Mouse (Mus musculus) limb, embryonic 11.5 days (tissue): Measurements from ENCODE around the gene Gm20498. TPM values are rescaled to one million over a fixed set of nuclear protein-coding genes. Genes with fewer than 3 reads are reported as not detected.
A peak's percentile ranks its signal among the peaks of the same experiment; 100 is the strongest.
"Not testable (repeated sequence)": the region's sequence is repeated elsewhere in the genome, so short reads cannot be mapped to it uniquely, and the experiment has no call there.

Source experiments
- ATAC-seq: fragments of 200-750 bp; cut with Nextera tagmentation; 2 replicates; pipeline ENCODE4 v1.8.0; 2017; ENCODE audit warnings: low read depth; ENCODE audit not compliant: insufficient number of reproducible peaks, low FRiP score, low TSS enrichment
- DNase-seq: peaks from one replicate; pipeline ENCODE4 v3.0.0-alpha.2; 2015; ENCODE audit warnings: low spot score
- H3K27ac ChIP-seq: fragments of 300-500 bp; sonication (generic); replicated peaks from 2 replicates; pipeline ENCODE4 v1.5.1; 2014; ENCODE audit warnings: low read depth, mild to moderate bottlenecking, low read length
- H3K27me3 ChIP-seq: fragments of 300-500 bp; sonication (generic); 2 replicates; pipeline ENCODE4 v1.6.1; 2014; ENCODE audit warnings: mild to moderate bottlenecking, low read length, mixed read lengths; ENCODE audit not compliant: control insufficient read depth, insufficient read depth
- H3K36me3 ChIP-seq: fragments of 300-500 bp; sonication (generic); 2 replicates; pipeline ENCODE4 v1.6.1; 2014; ENCODE audit warnings: mild to moderate bottlenecking, low read length, moderate library complexity, mixed read lengths; ENCODE audit not compliant: control insufficient read depth, insufficient read depth
- H3K4me1 ChIP-seq: fragments of 300-500 bp; sonication (generic); 2 replicates; pipeline ENCODE4 v1.6.1; 2014; ENCODE audit warnings: low read length, mixed read lengths; ENCODE audit not compliant: control insufficient read depth, insufficient read depth
- H3K4me2 ChIP-seq: fragments of 300-500 bp; sonication (generic); 2 replicates; pipeline ENCODE4 v1.6.1; 2014; ENCODE audit warnings: low read depth, mild to moderate bottlenecking, moderate library complexity; ENCODE audit not compliant: severe bottlenecking
- H3K4me3 ChIP-seq: fragments of 300-500 bp; sonication (generic); 2 replicates; pipeline ENCODE4 v1.5.1; 2014; ENCODE audit warnings: low read depth, low read length
- H3K9ac ChIP-seq: fragments of 300-500 bp; sonication (generic); 2 replicates; pipeline ENCODE4 v1.6.1; 2014; ENCODE audit warnings: mild to moderate bottlenecking, low read length
- H3K9me3 ChIP-seq: fragments of 300-500 bp; sonication (generic); 2 replicates; pipeline ENCODE4 v1.6.1; 2016; ENCODE audit warnings: low read length; ENCODE audit not compliant: control insufficient read depth
- WGBS: fragments of 180-500 bp; shearing (Covaris S2); extraction: QIAGEN DNeasy Blood & Tissue Kit; methylation state at CpG from one replicate; pipeline ENCODE4 v1.1.7; 2014; 5-methylcytosine and 5-hydroxymethylcytosine counted together
- polyA plus RNA-seq: library from polyadenylated mRNA; unstranded; fragments of >200 nt; fragmentation: Nextera tagmentation; extraction: Ambion mirVana; gene quantifications from 2 replicates; pipeline ENCODE4 v1.2.1, GENCODE M21; 2014

Gene Gm20498
- polyA plus RNA-seq, 1 experiment from 2014 or later = 32.7 TPM

- 94% methylated on average over 1 of the region's 1 CpGs for WGBS
- Histone ChIP-seq H3K36me3 (no peaks in the 10 kb centered on the region), H3K4me1 (no peaks in the 10 kb centered on the region), H3K27ac (no peak within 1 kb of the TSS), H3K4me2 (no peak within 1 kb of the TSS), H3K4me3 (no peak within 1 kb of the TSS), H3K9me3 (no peaks in the 10 kb centered on the region; the same call in 1 of the 2 replicates), H3K27me3 (no peaks in the 10 kb centered on the region), H3K9ac (no peak within 1 kb of the TSS)
- ATAC-seq (no peak), DNase-seq (no peak)
These were observed 110.9 kb downstream of the Gm20498 start, which contains the start of gene Adam4 for GRCm38 (mm10) chr12:81421846-81422245. Gene Adam4, minus strand, starts transcription at chr12:81421946.

GRCm38 (mm10) chr12:81413211-81413610 is 119.5 kb downstream of the Gm20498 start:
- H3K4me2 ChIP-seq = no peak overlapping the region
- no peaks in the 10 kb centered on the region for H3K9me3 ChIP-seq
- 83% methylated on average over 3 of the region's 3 CpGs for WGBS
- no peak for DNase-seq
- no peak overlapping the region for H3K9ac ChIP-seq
- H3K4me3 ChIP-seq = no peak overlapping the region
- no peaks in the 10 kb centered on the region for H3K4me1 ChIP-seq
- no peaks in the 10 kb centered on the region for H3K36me3 ChIP-seq
- H3K27ac ChIP-seq = no peak overlapping the region
- no peak for ATAC-seq
- H3K27me3 ChIP-seq = no peaks in the 10 kb centered on the region

GRCm38 (mm10) chr12:81408966-81409365 is 123.7 kb downstream of the Gm20498 start:
- WGBS = 92% methylated on average over 3 of the region's 3 CpGs
- no peaks in the 10 kb centered on the region for H3K9me3 ChIP-seq
- no peak overlapping the region for H3K9ac ChIP-seq
- ATAC-seq (no peak), DNase-seq (no peak)
- no peak overlapping the region for H3K4me3 ChIP-seq
- no peak overlapping the region for H3K4me2 ChIP-seq
- no peaks in the 10 kb centered on the region for H3K27me3 ChIP-seq
- no peak overlapping the region for H3K27ac ChIP-seq
- H3K4me1 ChIP-seq = no peaks in the 10 kb centered on the region
- no peaks in the 10 kb centered on the region for H3K36me3 ChIP-seq

GRCm38 (mm10) chr12:81402187-81402586 is 130.5 kb downstream of the Gm20498 start:
- ATAC-seq = no peak
- DNase-seq = peak; percentile 64
- Histone ChIP-seq H3K36me3 (no peaks in the 10 kb centered on the region), H3K4me3 (no peak overlapping the region), H3K27ac (no peak overlapping the region), H3K27me3 (no peaks in the 10 kb centered on the region), H3K9ac (no peak overlapping the region), H3K4me1 (no peaks in the 10 kb centered on the region), H3K4me2 (no peak overlapping the region), H3K9me3 (no peaks in the 10 kb centered on the region)
- WGBS = 18% methylated on average over 1 of the region's 1 CpGs

- not testable (repeated sequence) for ATAC-seq
These were observed 153.3 kb downstream of the Gm20498 start, which contains the start of gene Gm4787 for GRCm38 (mm10) chr12:81379364-81379763. Gene Gm4787, minus strand, starts transcription at chr12:81379464.

GRCm38 (mm10) chr12:81333841-81334240 is 198.9 kb downstream of the Gm20498 start:
- Histone ChIP-seq H3K27me3 (peaks cover 14% of the 10 kb centered on the region), H3K4me3 (no peak overlapping the region), H3K9me3 (no peaks in the 10 kb centered on the region), H3K9ac (no peak overlapping the region), H3K36me3 (no peaks in the 10 kb centered on the region), H3K27ac (no peak overlapping the region), H3K4me2 (0 out of 2 replicates have a peak overlapping the region, but pooled peaks have one; percentile 98), H3K4me1 (peaks cover 5% of the 10 kb centered on the region; the same call in 1 of the 2 replicates)
- DNase-seq (no peak), ATAC-seq (no peak)
- WGBS = 73% methylated on average over 5 of the region's 5 CpGs

More at GRCm38 (mm10) chr12:81379364-81379763, 153.3 kb downstream of the Gm20498 start, which contains the start of gene Gm4787:
- not testable (repeated sequence) for H3K4me3 ChIP-seq, H3K4me1 ChIP-seq, H3K27me3 ChIP-seq, H3K9ac ChIP-seq, H3K27ac ChIP-seq, H3K4me2 ChIP-seq, H3K36me3 ChIP-seq, H3K9me3 ChIP-seq, DNase-seq
- 88% methylated on average over 1 of the region's 1 CpGs for WGBS

GRCm38 (mm10) chr12:81332875-81333421 is 199.8 kb downstream of the Gm20498 start, which contains the start of gene Slc8a3:
Gene Slc8a3, minus strand, starts transcription at chr12:81333180.
- Histone ChIP-seq H3K4me3 (peak within 1 kb of the TSS; percentile 52), H3K9ac (peak within 1 kb of the TSS; percentile 62), H3K36me3 (no peaks in the 10 kb centered on the region), H3K4me1 (peaks cover 5% of the 10 kb centered on the region; the same call in 1 of the 2 replicates), H3K27ac (no peak within 1 kb of the TSS), H3K9me3 (no peaks in the 10 kb centered on the region), H3K27me3 (peaks cover 14% of the 10 kb centered on the region), H3K4me2 (peak within 1 kb of the TSS; percentile 98)
- peak; percentile 70 for DNase-seq
- peak; percentile 12; the same call in 1 of the 2 replicates for ATAC-seq
- under 1% methylated on average over 41 of the region's 47 CpGs for WGBS

GRCm38 (mm10) chr12:81331937-81332874 is 200.5 kb downstream of the Gm20498 start:
- no peaks in the 10 kb centered on the region for H3K9me3 ChIP-seq
- 2% methylated on average over 54 of the region's 54 CpGs for WGBS
- DNase-seq (peak; percentile 69), ATAC-seq (0 out of 2 replicates have a peak, but pooled peaks have one; percentile 63)
- peak overlapping the region; percentile 62 for H3K9ac ChIP-seq
- H3K4me3 ChIP-seq = peak overlapping the region; percentile 52
- H3K27me3 ChIP-seq = peaks cover 14% of the 10 kb centered on the region
- peaks cover 5% of the 10 kb centered on the region; the same call in 1 of the 2 replicates for H3K4me1 ChIP-seq
- no peaks in the 10 kb centered on the region for H3K36me3 ChIP-seq
- H3K4me2 ChIP-seq = peak overlapping the region; percentile 98
- H3K27ac ChIP-seq = no peak overlapping the region
